Mouse (Mus musculus): ENCODE data around the gene Cd55. TPM values are rescaled to one million over a fixed set of nuclear protein-coding genes. Genes with fewer than 3 reads are reported as not detected.

The Cd55 gene
- total RNA-seq (2023): 10 to 100 TPM; 57.9 to 63.0 TPM

GRCm38 (mm10) chr1:130462084-130462861 is at the start of gene Cd55:
TSS of gene Cd55 (minus strand) at chr1:130462744.

GRCm38 (mm10) chr1:130422664-130423111 is 39.9 kb downstream of the Cd55 start, which contains the start of gene Cd55b:
TSS of gene Cd55b (minus strand) at chr1:130423009.

Other genes starting within 250 kb of the Cd55 start
- under 1 TPM in 1 of 2 experiments, not detected in 1; 0.77 TPM for gene Cd55b, start 39.7 kb downstream of the Cd55 start, total RNA-seq (2023)
- gene Zp3r, start 166.9 kb upstream of the Cd55 start, total RNA-seq (2023): not detected
- gene C4bp, start 198.9 kb upstream of the Cd55 start, total RNA-seq (2023): not detected

All from neutrophil, adult 83 days (primary cell).